Mouse (Mus musculus): ENCODE data around the gene Smyd1.
A peak's percentile ranks its signal among the peaks of the same experiment; 100 is the strongest.

Smyd1 gene

GRCm38 (mm10) chr6:71258562-71258961, 63.5 kb downstream of the Smyd1 start:
- DNase-seq, result no peak

- DNase-seq, result no peak
Measured at GRCm38 (mm10) chr6:71257375-71257774, 64.7 kb downstream of the Smyd1 start.

GRCm38 (mm10) chr6:71256166-71256565, 65.9 kb downstream of the Smyd1 start:
- no peak for DNase-seq

- DNase-seq, result no peak
Measured at GRCm38 (mm10) chr6:71254456-71254855, 67.6 kb downstream of the Smyd1 start.

GRCm38 (mm10) chr6:71250951-71251350, 71.1 kb downstream of the Smyd1 start:
- DNase-seq, result no peak

GRCm38 (mm10) chr6:71249615-71250014, 72.4 kb downstream of the Smyd1 start:
- DNase-seq, result no peak

GRCm38 (mm10) chr6:71248420-71248819, 73.6 kb downstream of the Smyd1 start:
- DNase-seq, result no peak

- no peak for DNase-seq
Measured at GRCm38 (mm10) chr6:71243258-71243657, 78.8 kb downstream of the Smyd1 start.

GRCm38 (mm10) chr6:71242811-71243210, 79.2 kb downstream of the Smyd1 start:
- DNase-seq, result no peak

- DNase-seq, result peak; percentile 55 to 57
Measured at GRCm38 (mm10) chr6:71240831-71241230, 81.2 kb downstream of the Smyd1 start.

- DNase-seq, result peak; percentile 81 to 87
Measured at GRCm38 (mm10) chr6:71239069-71239750, 82.8 kb downstream of the Smyd1 start.

- no peak for DNase-seq
Measured at GRCm38 (mm10) chr6:71237031-71237431, 85.0 kb downstream of the Smyd1 start.

GRCm38 (mm10) chr6:71236506-71236905, 85.5 kb downstream of the Smyd1 start:
- DNase-seq, result no peak

GRCm38 (mm10) chr6:71235944-71236343, 86.1 kb downstream of the Smyd1 start:
- DNase-seq, result no peak

- no peak for DNase-seq
Measured at GRCm38 (mm10) chr6:71235121-71235520, 86.9 kb downstream of the Smyd1 start.

- DNase-seq, result no peak
Measured at GRCm38 (mm10) chr6:71227157-71227770, 94.8 kb downstream of the Smyd1 start.

GRCm38 (mm10) chr6:71226544-71226943, 95.5 kb downstream of the Smyd1 start:
- DNase-seq, result no peak

- DNase-seq, result no peak
Measured at GRCm38 (mm10) chr6:71224184-71224943, 97.7 kb downstream of the Smyd1 start.

GRCm38 (mm10) chr6:71221501-71221900, 100.5 kb downstream of the Smyd1 start:
- no peak for DNase-seq

- DNase-seq, result no peak
Measured at GRCm38 (mm10) chr6:71212471-71212870, 109.6 kb downstream of the Smyd1 start.

GRCm38 (mm10) chr6:71211917-71212316, 110.1 kb downstream of the Smyd1 start:
- no peak for DNase-seq

GRCm38 (mm10) chr6:71208691-71209090, 113.3 kb downstream of the Smyd1 start:
- no peak for DNase-seq

GRCm38 (mm10) chr6:71204166-71204565, 117.9 kb downstream of the Smyd1 start:
- DNase-seq, result no peak

- no peak for DNase-seq
Measured at GRCm38 (mm10) chr6:71203674-71204073, 118.4 kb downstream of the Smyd1 start.
